Mouse (Mus musculus) left cerebral cortex, postnatal 4 days (tissue): Measurements from ENCODE around the gene Arap1. TPM values are rescaled to one million over a fixed set of nuclear protein-coding genes. Genes with fewer than 3 reads are reported as not detected.

ENCODE experiments used
- DNase-seq: peaks from one replicate; pipeline ENCODE4 v3.0.0-alpha.2; 2022
- intact Hi-C: fragments of 180-260 bp; cut with DNase I; formaldehyde crosslinking; loops from one replicate; pipeline ENCODE4 v1.15.1; 2025
- total RNA-seq, 2 experiments: library from RNA; stranded (reverse); gene quantifications; 2 replicates each; pipeline ENCODE4 v1.2.3; 2021

The Arap1 gene
- total RNA-seq, 2 experiments from 2014 or later = 21.1 to 21.9 TPM

GRCm38 (mm10) chr7:101356868-101357267 lies 9.0 kb downstream of the Arap1 start:
- DNase-seq = no peak
- intact Hi-C loops = no loop called here

GRCm38 (mm10) chr7:101360406-101360805 lies 12.5 kb downstream of the Arap1 start:
- DNase-seq = no peak
- intact Hi-C loops = no loop called here

GRCm38 (mm10) chr7:101361021-101361420 lies 13.2 kb downstream of the Arap1 start:
- DNase-seq = no peak
- intact Hi-C loops = no loop called here

- intact Hi-C loops = no loop called here
- no peak for DNase-seq
These were observed 13.9 kb downstream of the Arap1 start for GRCm38 (mm10) chr7:101361767-101362166.

- DNase-seq = no peak
- intact Hi-C loops = no loop called here
These were observed 14.9 kb downstream of the Arap1 start for GRCm38 (mm10) chr7:101362791-101363191.

- DNase-seq = no peak
- intact Hi-C loops = no loop called here
These were observed 16.0 kb downstream of the Arap1 start for GRCm38 (mm10) chr7:101363914-101364313.

- DNase-seq = no peak
- intact Hi-C loops = no loop called here
These were observed 20.3 kb downstream of the Arap1 start for GRCm38 (mm10) chr7:101367901-101368852.

GRCm38 (mm10) chr7:101369666-101370065 lies 21.8 kb downstream of the Arap1 start:
- intact Hi-C loops = loop anchor here (5.0 to 10.0 kb wide), 2 partner anchors 57 to 445 kb away; no protein-coding TSS in a partner anchor
- DNase-seq = no peak

- intact Hi-C loops = loop anchor here (5.0 to 10.0 kb wide), 2 partner anchors 61 to 448 kb away; no protein-coding TSS in a partner anchor
- no peak for DNase-seq
These were observed 25.2 kb downstream of the Arap1 start for GRCm38 (mm10) chr7:101373082-101373481.

GRCm38 (mm10) chr7:101374155-101374554 lies 26.3 kb downstream of the Arap1 start:
- DNase-seq = no peak
- intact Hi-C loops = loop anchor here (2.0 to 10.0 kb wide), 3 partner anchors 62 to 449 kb away; no protein-coding TSS in a partner anchor

GRCm38 (mm10) chr7:101376701-101377340 lies 29.0 kb downstream of the Arap1 start:
- intact Hi-C loops = loop anchor here (10.0 kb wide), 1 partner anchor 452 kb away; no protein-coding TSS in a partner anchor
- no peak for DNase-seq

- peak; percentile 24 for DNase-seq
- intact Hi-C loops = loop anchor here (10.0 kb wide), 1 partner anchor 453 kb away; no protein-coding TSS in a partner anchor
These were observed 29.9 kb downstream of the Arap1 start for GRCm38 (mm10) chr7:101377741-101378262.

GRCm38 (mm10) chr7:101378285-101378684 lies 30.4 kb downstream of the Arap1 start:
- DNase-seq = no peak
- intact Hi-C loops = loop anchor here (10.0 kb wide), 1 partner anchor 453 kb away; no protein-coding TSS in a partner anchor

- DNase-seq = no peak
- intact Hi-C loops = loop anchor here (10.0 kb wide), 1 partner anchor 454 kb away; no protein-coding TSS in a partner anchor
These were observed 31.1 kb downstream of the Arap1 start for GRCm38 (mm10) chr7:101378796-101379465.

- no peak for DNase-seq
- intact Hi-C loops = loop anchor here (10.0 kb wide), 1 partner anchor 455 kb away; no protein-coding TSS in a partner anchor
These were observed 31.9 kb downstream of the Arap1 start for GRCm38 (mm10) chr7:101379732-101380131.

GRCm38 (mm10) chr7:101381512-101381911 lies 33.6 kb downstream of the Arap1 start:
- intact Hi-C loops = no loop called here
- DNase-seq = no peak

- intact Hi-C loops = no loop called here
- DNase-seq = no peak
These were observed 34.5 kb downstream of the Arap1 start for GRCm38 (mm10) chr7:101382378-101382777.

- DNase-seq = no peak
These were observed 35.9 kb downstream of the Arap1 start for GRCm38 (mm10) chr7:101383756-101384155.

GRCm38 (mm10) chr7:101384931-101385330 lies 37.1 kb downstream of the Arap1 start:
- DNase-seq = no peak
- intact Hi-C loops = no loop called here

More at GRCm38 (mm10) chr7:101383756-101384155, 35.9 kb downstream of the Arap1 start:
- intact Hi-C loops = no loop called here

- intact Hi-C loops = no loop called here
These were observed 37.5 kb downstream of the Arap1 start for GRCm38 (mm10) chr7:101385331-101385733.

More at GRCm38 (mm10) chr7:101385331-101385733, 37.5 kb downstream of the Arap1 start:
- no peak for DNase-seq
